Mouse (Mus musculus) lung, embryonic 14.5 days (tissue): Measurements from ENCODE around the gene Gclc. TPM values are rescaled to one million over a fixed set of nuclear protein-coding genes. Genes with fewer than 3 reads are reported as not detected.

ENCODE experiments used
- ATAC-seq: fragments of 200-750 bp; cut with Nextera tagmentation; 2 replicates; pipeline ENCODE4 v1.8.0; 2017; ENCODE audit warnings: mild to moderate bottlenecking, moderate TSS enrichment, moderate library complexity; ENCODE audit not compliant: insufficient read depth
- DNase-seq: peaks from one replicate; pipeline ENCODE4 v3.0.0-alpha.2; 2015
- H3K27ac ChIP-seq: fragments of 300-500 bp; sonication (generic); 2 replicates; pipeline ENCODE4 v1.5.1; 2014; ENCODE audit warnings: low read depth, mild to moderate bottlenecking, moderate library complexity
- H3K27me3 ChIP-seq: fragments of 300-500 bp; sonication (generic); 2 replicates; pipeline ENCODE4 v1.6.1; 2014; ENCODE audit warnings: low read length, control low read depth; ENCODE audit not compliant: insufficient read depth
- H3K36me3 ChIP-seq: fragments of 300-500 bp; sonication (generic); 2 replicates; pipeline ENCODE4 v1.6.1; 2014; ENCODE audit warnings: control low read depth; ENCODE audit not compliant: insufficient read depth
- H3K4me1 ChIP-seq: fragments of 300-500 bp; sonication (generic); 2 replicates; pipeline ENCODE4 v1.6.1; 2014; ENCODE audit warnings: antibody characterized with exemption, control low read depth; ENCODE audit not compliant: insufficient read depth
- H3K4me2 ChIP-seq: fragments of 300-500 bp; sonication (generic); 2 replicates; pipeline ENCODE4 v1.6.1; 2014; ENCODE audit warnings: mild to moderate bottlenecking
- H3K4me3 ChIP-seq: fragments of 300-500 bp; sonication (generic); 2 replicates; pipeline ENCODE4 v1.5.1; 2014; ENCODE audit warnings: low read depth, low read length
- H3K9ac ChIP-seq: fragments of 300-500 bp; sonication (generic); 2 replicates; pipeline ENCODE4 v1.6.1; 2014
- H3K9me3 ChIP-seq: fragments of 300-500 bp; sonication (generic); 2 replicates; pipeline ENCODE4 v1.6.1; 2016; ENCODE audit warnings: low read depth, low read length, control low read depth
- CTCF ChIP-seq: IDR thresholded peaks from 2 replicates; pipeline ENCODE4 v1.5.1; 2016; ENCODE audit warnings: antibody characterized with exemption, low read depth
- WGBS: fragments of 180-500 bp; shearing (Covaris S2); extraction: QIAGEN DNeasy Blood & Tissue Kit; methylation state at CpG from one replicate; pipeline ENCODE4 v1.1.7; 2014; 5-methylcytosine and 5-hydroxymethylcytosine counted together
- polyA plus RNA-seq: library from polyadenylated mRNA; unstranded; fragments of >200 nt; fragmentation: Nextera tagmentation; extraction: Ambion mirVana; gene quantifications from 2 replicates; pipeline ENCODE4 v1.2.1, GENCODE M21; 2014

Gclc gene
- polyA plus RNA-seq, 1 experiment from 2014 or later = 21.2 TPM

DNA sequence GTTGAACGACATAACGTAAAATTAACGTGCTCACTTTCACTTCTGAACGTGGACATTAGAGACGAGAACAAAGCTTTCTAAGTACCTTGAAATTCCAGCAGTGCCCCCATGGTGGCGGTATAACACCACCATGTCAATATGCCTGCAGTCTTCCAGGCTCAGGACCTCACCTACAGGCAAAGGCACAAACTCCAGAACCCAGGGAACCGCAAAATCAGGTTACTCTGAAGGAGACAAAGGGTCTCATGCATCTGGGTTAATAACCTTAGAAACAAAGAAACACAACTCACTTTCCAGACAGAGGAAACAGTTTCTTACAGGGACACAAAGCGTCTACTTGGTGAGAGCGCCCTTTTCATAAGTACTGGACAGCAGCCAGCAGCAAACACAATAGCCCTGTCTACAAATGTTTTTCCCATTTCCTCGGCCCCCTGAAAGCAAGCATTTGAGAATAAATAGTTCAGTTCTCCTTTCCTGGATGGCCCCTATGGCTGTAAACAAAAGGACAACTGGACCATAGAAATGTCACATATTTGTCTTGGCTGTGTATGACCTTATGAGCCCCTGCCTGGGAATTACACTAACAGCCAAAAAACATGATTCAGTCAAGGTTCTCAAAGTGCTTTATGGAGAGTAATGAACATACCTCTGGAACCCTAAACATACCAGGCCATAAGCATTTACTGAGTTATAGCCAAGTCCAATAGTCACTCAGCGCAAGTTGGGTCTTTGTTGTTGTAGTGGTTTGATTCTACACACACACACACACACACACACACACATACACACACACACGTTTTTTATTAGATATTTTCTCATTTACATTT is 52.7 kb downstream of the Gclc start:
- ATAC-seq (peak; percentile 91), DNase-seq (peak; percentile 96)
- Histone ChIP-seq H3K4me3 (peak overlapping the region; percentile 25; the same call in 1 of the 2 replicates), H3K27me3 (no peaks in the 10 kb centered on the region), H3K27ac (0 out of 2 replicates have a peak overlapping the region, but pooled peaks have one; percentile 12), H3K9me3 (no peaks in the 10 kb centered on the region), H3K9ac (peak overlapping the region; percentile 32), H3K36me3 (no peaks in the 10 kb centered on the region), H3K4me1 (no peaks in the 10 kb centered on the region; the same call in 1 of the 2 replicates), H3K4me2 (peak overlapping the region; percentile 60)
- 20% methylated on average over 12 of the region's 12 CpGs for WGBS
- peak; percentile 98 for TF ChIP-seq CTCF

DNA sequence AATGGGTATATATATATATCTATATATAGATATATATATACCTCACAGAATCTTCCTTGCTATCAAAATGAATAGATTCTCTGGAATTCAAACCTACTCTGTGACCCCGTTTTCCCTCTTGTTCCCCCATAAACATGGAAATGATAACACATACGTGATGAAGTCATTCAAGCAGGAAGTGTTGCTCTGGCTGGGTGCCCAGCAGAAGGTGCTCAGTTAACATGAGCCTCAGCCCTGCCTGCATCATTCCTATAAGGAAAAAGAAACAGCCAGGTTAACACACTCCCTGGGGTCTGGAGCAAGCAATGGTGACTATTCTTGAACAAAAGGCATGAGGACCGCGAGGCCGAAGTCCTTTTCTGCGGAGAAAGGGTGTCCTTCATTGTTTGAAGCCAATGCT is 54.1 kb downstream of the Gclc start:
- H3K9me3 ChIP-seq = no peaks in the 10 kb centered on the region
- H3K4me2 ChIP-seq = no peak overlapping the region
- no peaks in the 10 kb centered on the region; the same call in 1 of the 2 replicates for H3K4me1 ChIP-seq
- no peak for ATAC-seq
- H3K27ac ChIP-seq = no peak overlapping the region
- H3K36me3 ChIP-seq = no peaks in the 10 kb centered on the region
- no peak overlapping the region for H3K4me3 ChIP-seq
- H3K9ac ChIP-seq = no peak overlapping the region
- TF ChIP-seq CTCF = no peak
- H3K27me3 ChIP-seq = no peaks in the 10 kb centered on the region
- DNase-seq = peak; percentile 48
- WGBS = 74% methylated on average over 6 of the region's 6 CpGs

- H3K4me2 ChIP-seq = no peak overlapping the region
- no peaks in the 10 kb centered on the region; the same call in 1 of the 2 replicates for H3K9me3 ChIP-seq
- H3K9ac ChIP-seq = no peak overlapping the region
- no peak for ATAC-seq
- WGBS = 61% methylated on average over 7 of the region's 7 CpGs
- no peak overlapping the region for H3K27ac ChIP-seq
- no peak for DNase-seq
- no peaks in the 10 kb centered on the region for H3K27me3 ChIP-seq
- no peaks in the 10 kb centered on the region for H3K4me1 ChIP-seq
- no peak for TF ChIP-seq CTCF
- no peaks in the 10 kb centered on the region for H3K36me3 ChIP-seq
- no peak overlapping the region for H3K4me3 ChIP-seq
Observed at GRCm38 (mm10) chr9:77818858-77819257, 64.5 kb downstream of the Gclc start.

GRCm38 (mm10) chr9:77819318-77819717 is 65.0 kb downstream of the Gclc start:
- Histone ChIP-seq H3K27ac (no peak overlapping the region), H3K27me3 (no peaks in the 10 kb centered on the region), H3K4me3 (no peak overlapping the region), H3K36me3 (no peaks in the 10 kb centered on the region), H3K9me3 (no peaks in the 10 kb centered on the region; the same call in 1 of the 2 replicates), H3K4me2 (no peak overlapping the region), H3K9ac (no peak overlapping the region), H3K4me1 (no peaks in the 10 kb centered on the region)
- TF ChIP-seq CTCF = 0 out of 2 replicates have a peak, but pooled peaks have one; percentile 18
- no peak for ATAC-seq
- no peak for DNase-seq
- WGBS = 70% methylated on average over 2 of the region's 2 CpGs

GRCm38 (mm10) chr9:77820836-77821235 is 66.5 kb downstream of the Gclc start:
- H3K27ac ChIP-seq = no peak overlapping the region
- no peaks in the 10 kb centered on the region for H3K27me3 ChIP-seq
- WGBS = 60% methylated on average over 4 of the region's 4 CpGs
- TF ChIP-seq CTCF = no peak
- peaks cover 7% of the 10 kb centered on the region; the same call in 1 of the 2 replicates for H3K4me1 ChIP-seq
- DNase-seq (no peak), ATAC-seq (no peak)
- H3K9me3 ChIP-seq = no peaks in the 10 kb centered on the region; the same call in 1 of the 2 replicates
- no peaks in the 10 kb centered on the region for H3K36me3 ChIP-seq
- H3K4me3 ChIP-seq = no peak overlapping the region
- no peak overlapping the region for H3K9ac ChIP-seq
- no peak overlapping the region for H3K4me2 ChIP-seq

GRCm38 (mm10) chr9:77825380-77825961 is 71.1 kb downstream of the Gclc start:
- peak overlapping the region; percentile 20; the same call in 1 of the 2 replicates for H3K4me2 ChIP-seq
- peak overlapping the region; percentile 36; the same call in 1 of the 2 replicates for H3K27ac ChIP-seq
- H3K27me3 ChIP-seq = no peaks in the 10 kb centered on the region
- peaks cover 7% of the 10 kb centered on the region; the same call in 1 of the 2 replicates for H3K4me1 ChIP-seq
- H3K9ac ChIP-seq = no peak overlapping the region
- no peak for TF ChIP-seq CTCF
- H3K9me3 ChIP-seq = no peaks in the 10 kb centered on the region
- no peaks in the 10 kb centered on the region for H3K36me3 ChIP-seq
- DNase-seq (peak; percentile 61), ATAC-seq (peak; percentile 92)
- WGBS = 13% methylated on average over 7 of the region's 7 CpGs
- no peak overlapping the region for H3K4me3 ChIP-seq

GRCm38 (mm10) chr9:77826237-77826636 is 71.9 kb downstream of the Gclc start:
- Histone ChIP-seq H3K27me3 (no peaks in the 10 kb centered on the region), H3K4me1 (peaks cover 7% of the 10 kb centered on the region; the same call in 1 of the 2 replicates), H3K27ac (no peak overlapping the region), H3K4me2 (no peak overlapping the region), H3K4me3 (no peak overlapping the region), H3K9ac (no peak overlapping the region), H3K36me3 (no peaks in the 10 kb centered on the region), H3K9me3 (no peaks in the 10 kb centered on the region)
- no peak for DNase-seq
- no peak for TF ChIP-seq CTCF
- WGBS = 41% methylated on average over 4 of the region's 4 CpGs
- ATAC-seq = no peak
